Mouse (Mus musculus) liver, adult 2 months (tissue): ENCODE measurements at regions not wholly inside any gene's neighbourhood (a gene's known extent, or its start where the extent isn't known, plus 50 kb on each side); places are given as distances from the start of the nearest gene placed in this dataset.

Experiments
- CTCF ChIP-seq: fragments of 200-500 bp; IDR thresholded peaks from 2 replicates; pipeline ENCODE4 v1.5.1; 2011; ENCODE audit warnings: low read depth, low read length, control low read depth
- POLR2A ChIP-seq: fragments of 200-500 bp; IDR thresholded peaks from 2 replicates; pipeline ENCODE4 v1.6.1; 2011; ENCODE audit warnings: low read length, control low read depth; ENCODE audit not compliant: insufficient read depth; ENCODE audit errors: extremely low read depth

- TF ChIP-seq CTCF (no peak), POLR2A (no peak)
These were observed 58.7 kb upstream of the Gm11733 start for GRCm38 (mm10) chr11:117425466-117425865.
